Mouse (Mus musculus) embryonic stem cell, embryonic (primary cell): Measurements from ENCODE around the gene Samm50.

Source experiments
- CTCF ChIA-PET, 4 experiments: fragments of 300-600 bp in 2 of 4; fragments of 350-600 bp in 2 of 4; sonication (Branson Sonifier 250); formaldehyde crosslinking; loops; one replicate each; lab custom pipeline; 2022; ENCODE audit warnings: inconsistent platforms in 2 of 4; lab: Charles Lee
- POLR2A ChIA-PET, 4 experiments: fragments of 300-600 bp in 2 of 4; fragments of 350-600 bp in 2 of 4; sonication (Branson Sonifier 250); formaldehyde crosslinking; loops; one replicate each; lab custom pipeline; 2022; ENCODE audit warnings: antibody characterized with exemption in 4 of 4, inconsistent platforms in 1 of 4; lab: Charles Lee

The Samm50 gene

DNA sequence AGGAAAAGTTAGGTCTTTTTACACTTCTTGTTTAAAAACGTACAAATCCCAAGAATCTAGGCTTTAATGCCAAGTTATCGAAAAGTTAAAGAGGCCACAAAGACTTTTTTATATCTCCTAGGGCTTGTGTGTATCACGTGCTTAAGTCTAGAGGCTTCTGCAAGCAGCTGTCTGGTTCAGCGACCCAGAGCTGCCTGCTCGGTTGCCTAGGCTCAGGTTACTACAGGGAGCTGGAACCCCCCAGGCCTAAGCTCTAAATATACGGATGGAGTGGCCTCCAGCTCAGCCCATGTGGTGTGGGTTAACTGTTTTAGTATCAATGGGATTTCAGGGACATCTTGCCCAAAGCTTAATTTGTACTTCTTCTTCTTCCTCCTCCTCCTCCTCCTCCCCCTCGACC, 49.5 kb downstream of the Samm50 start:
- ChIA-PET POLR2A (interaction anchor here in 3 of 4 experiments (0.5 to 1.8 kb wide), 5 partner anchors 9 to 757 kb away, joined by 3 to 7 read pairs (median 3); no protein-coding TSS in a partner anchor), CTCF (interaction anchor here in 2 of 4 experiments (0.6 to 2.3 kb wide), 3 partner anchors 19 to 469 kb away, joined by 3 to 9 read pairs (median 4); no protein-coding TSS in a partner anchor)

DNA sequence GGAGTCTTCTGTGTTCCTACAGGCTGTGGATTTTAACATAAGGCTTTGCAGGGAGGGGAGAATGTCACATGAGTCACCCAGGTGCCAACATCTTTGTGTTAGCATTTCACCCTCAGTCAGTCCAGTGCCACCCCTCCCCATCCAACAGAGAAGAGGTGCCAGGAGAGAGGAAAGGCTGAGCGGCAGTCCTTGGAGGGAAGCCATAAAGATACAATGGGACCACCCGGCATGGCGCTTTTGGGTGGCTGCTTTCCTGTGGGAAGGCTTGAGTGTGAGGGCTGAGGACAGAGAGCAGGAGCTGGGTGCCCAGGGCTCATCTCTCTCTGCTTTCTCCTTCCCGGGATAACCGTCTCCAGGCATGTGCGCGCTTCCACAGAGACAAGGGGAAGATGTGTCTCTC, 53.1 kb downstream of the Samm50 start:
- ChIA-PET POLR2A (interaction anchor here in 2 of 4 experiments (0.7 to 1.1 kb wide), 2 partner anchors 10 to 15 kb away, joined by 3 read pairs; no protein-coding TSS in a partner anchor), CTCF (interaction anchor here in 1 of 4 experiments (1.5 kb wide), 1 partner anchor 33 kb away, joined by 4 read pairs; no protein-coding TSS in a partner anchor)

DNA sequence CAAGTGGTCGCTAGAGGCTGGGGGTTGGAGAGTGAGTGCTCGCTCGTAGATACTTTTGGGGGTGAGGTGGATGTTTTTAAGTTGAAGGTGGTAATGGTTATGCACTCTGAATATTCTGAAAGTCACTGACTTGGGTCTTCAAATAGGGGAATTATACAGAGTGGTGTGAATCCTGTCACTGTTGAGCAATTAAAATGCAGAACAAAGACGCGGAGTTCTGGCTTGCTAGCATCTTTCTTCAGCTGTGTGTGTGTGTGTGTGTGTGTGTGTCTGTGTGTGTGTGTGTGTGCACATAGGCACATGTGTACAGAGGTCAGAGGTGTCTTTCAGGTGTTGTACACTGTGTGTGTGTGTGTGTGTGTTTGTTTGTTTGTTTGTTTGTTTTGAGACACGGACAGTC, 54.2 kb downstream of the Samm50 start:
- CTCF ChIA-PET: interaction anchor here in 3 of 4 experiments (0.6 to 1.0 kb wide), 4 partner anchors 11 to 609 kb away, joined by 3 to 5 read pairs (median 3); no protein-coding TSS in a partner anchor
- POLR2A ChIA-PET: interaction anchor here in 2 of 4 experiments (1.0 to 2.3 kb wide), 3 partner anchors 9 to 15 kb away, joined by 3 to 13 read pairs (median 5); partner anchors contain the start of gene Parvb (in 1 of the 2)

DNA sequence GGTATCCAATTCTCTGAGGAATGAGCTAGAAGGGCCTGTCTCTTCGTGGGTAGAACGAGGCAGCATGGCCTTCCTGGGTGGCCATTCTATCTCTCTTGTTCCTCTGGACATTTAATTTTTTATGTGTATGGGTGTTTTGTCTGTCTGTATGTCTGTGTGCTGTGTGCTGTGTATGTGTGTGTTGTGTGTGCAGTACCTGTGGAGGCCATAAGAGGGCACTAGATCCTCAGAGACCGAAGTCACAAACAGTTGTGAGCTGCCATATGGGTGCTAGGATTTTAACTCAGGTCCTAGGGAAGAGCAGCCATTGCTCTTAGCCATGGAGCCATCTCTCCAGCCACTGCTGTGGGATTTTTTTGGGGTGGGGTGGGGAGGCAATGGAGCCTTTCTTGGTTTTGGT, 55.3 kb downstream of the Samm50 start:
- ChIA-PET CTCF (interaction anchor here (0.6 to 2.5 kb wide), 15 partner anchors 10 to 109 kb away, joined by 3 to 19 read pairs (median 4); partner anchors contain the start of gene Parvb (in 1 of the 4)), POLR2A (interaction anchor here in 2 of 4 experiments (0.8 to 2.3 kb wide), 4 partner anchors 7 to 16 kb away, joined by 3 to 13 read pairs (median 4); partner anchors contain the start of gene Parvb (in 1 of the 2))

DNA sequence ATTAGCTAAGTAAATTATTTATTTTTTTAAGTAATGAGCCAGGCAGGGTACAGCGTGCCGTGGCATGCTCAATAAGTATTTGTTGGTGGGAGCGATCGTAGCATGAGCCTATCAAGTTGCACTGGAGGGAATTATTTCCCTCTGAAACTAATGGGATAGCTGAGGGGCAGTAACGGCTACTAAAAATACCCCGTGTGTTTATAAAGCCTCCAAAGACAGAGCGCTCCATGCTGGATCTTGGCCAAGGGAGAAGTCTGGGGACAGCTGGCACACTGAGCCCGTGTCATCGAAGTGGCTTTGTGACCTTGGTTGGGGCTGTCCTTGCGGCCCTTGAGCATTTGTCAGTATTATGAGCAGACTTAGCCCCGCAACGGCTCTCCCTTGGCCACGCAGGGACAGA, 59.2 kb downstream of the Samm50 start:
- CTCF ChIA-PET: interaction anchor here in 3 of 4 experiments (0.6 to 1.2 kb wide), 7 partner anchors 9 to 113 kb away, joined by 3 to 5 read pairs (median 3); no protein-coding TSS in a partner anchor
- POLR2A ChIA-PET: interaction anchor here in 1 of 4 experiments (1.1 to 1.2 kb wide), 2 partner anchors 12 to 16 kb away, joined by 3 read pairs; no protein-coding TSS in a partner anchor

DNA sequence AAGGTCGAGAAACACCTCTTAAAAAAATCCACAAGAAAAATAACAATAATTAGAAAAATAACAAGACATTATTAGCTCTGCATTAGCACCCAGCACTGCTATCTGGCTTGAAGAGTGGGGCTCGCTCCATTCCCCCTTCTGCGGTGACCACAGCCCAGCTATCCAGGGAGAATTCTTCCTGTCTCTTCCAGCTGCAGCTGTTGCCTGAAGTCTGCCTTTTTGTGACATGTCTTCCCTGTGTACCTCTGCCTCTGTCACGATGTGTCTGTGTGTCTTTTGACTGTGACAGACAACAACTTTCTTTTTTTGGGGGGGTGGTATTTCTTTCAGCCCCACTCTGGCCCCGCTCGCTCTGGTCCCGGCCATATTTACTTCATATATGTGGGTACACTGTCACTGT, 60.6 kb downstream of the Samm50 start:
- CTCF ChIA-PET: interaction anchor here in 3 of 4 experiments (0.6 to 1.0 kb wide), 3 partner anchors 32 to 421 kb away, joined by 3 to 4 read pairs (median 3); no protein-coding TSS in a partner anchor
- POLR2A ChIA-PET: no interaction called here

DNA sequence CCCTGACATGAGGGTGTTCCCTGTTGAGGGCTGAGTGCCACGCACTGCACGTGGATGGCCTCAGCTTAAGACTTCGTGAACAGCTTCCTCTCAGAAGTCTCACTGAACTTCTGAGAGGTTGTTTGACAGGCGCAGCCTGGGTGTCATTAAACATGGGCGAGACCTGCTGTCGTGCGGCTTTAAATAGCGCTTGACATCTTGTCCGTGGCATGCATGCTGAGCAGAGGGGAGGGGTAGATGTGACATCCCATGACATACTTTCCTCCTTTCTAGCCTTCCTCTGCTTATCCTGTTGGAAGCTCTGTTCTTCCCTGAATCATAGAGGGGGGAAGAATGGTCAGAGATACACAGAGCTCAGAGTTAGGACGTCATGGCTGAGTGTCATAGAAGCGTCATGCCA, 61.7 kb downstream of the Samm50 start:
- ChIA-PET POLR2A (interaction anchor here in 2 of 4 experiments (0.5 to 1.6 kb wide), 4 partner anchors 11 to 40 kb away, joined by 3 to 5 read pairs (median 3); no protein-coding TSS in a partner anchor), CTCF (interaction anchor here in 1 of 4 experiments (0.5 kb wide), 1 partner anchor 355 kb away, joined by 3 read pairs; no protein-coding TSS in a partner anchor)

DNA sequence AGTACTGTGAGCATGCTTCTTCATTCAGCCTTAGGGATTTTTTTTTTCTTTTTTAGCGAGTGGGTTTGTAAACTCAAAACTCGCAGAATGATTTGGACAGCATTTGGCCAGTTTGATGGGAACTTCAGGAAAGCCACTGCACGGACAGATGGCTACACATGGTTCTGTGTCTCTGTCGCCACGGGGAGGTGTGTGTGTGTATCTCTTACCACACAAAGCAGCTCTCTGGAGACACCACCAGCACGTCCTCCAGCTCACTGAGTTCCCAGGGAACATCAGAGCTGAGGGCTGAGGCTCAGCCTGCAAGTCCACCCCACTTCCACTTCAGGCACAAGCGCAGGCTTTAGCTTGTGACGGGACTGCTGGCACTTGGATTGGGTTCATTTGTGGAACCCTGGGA, 62.3 kb downstream of the Samm50 start:
- ChIA-PET CTCF (interaction anchor here in 1 of 4 experiments (1.4 kb wide), 1 partner anchor 42 kb away, joined by 4 read pairs; no protein-coding TSS in a partner anchor), POLR2A (interaction anchor here in 2 of 4 experiments (0.8 to 1.6 kb wide), 6 partner anchors 8 to 381 kb away, joined by 3 to 5 read pairs (median 3); no protein-coding TSS in a partner anchor)

DNA sequence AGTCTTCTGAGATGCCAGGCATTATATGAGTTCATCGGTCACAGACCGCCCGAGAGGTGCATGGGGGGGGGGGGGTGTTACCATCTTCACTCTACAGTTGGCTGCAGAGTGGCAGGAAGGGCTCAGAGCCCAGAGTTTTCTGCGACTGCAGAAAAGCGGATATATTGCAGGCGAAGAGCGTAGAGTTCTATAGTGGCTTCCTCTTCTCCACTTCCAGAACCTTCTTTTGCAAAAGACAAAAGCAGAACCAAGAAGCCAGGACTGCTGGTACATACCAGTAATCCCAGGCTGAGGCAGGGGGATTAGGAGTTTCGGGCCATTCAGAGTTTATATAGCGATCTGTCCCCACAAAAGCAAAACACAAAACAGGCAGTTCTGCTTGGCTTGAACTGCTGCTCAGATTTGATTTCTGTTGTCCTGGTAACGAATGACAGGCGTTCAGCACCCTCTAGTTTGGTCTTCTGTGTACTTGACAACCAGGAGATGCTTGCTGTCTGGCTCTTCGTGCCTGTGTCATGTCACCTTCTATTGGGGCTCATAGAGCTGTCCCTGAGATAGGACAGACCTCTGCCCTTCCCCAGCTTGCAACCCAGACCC, 64.3 kb downstream of the Samm50 start:
- ChIA-PET CTCF (no interaction called here), POLR2A (no interaction called here)

DNA sequence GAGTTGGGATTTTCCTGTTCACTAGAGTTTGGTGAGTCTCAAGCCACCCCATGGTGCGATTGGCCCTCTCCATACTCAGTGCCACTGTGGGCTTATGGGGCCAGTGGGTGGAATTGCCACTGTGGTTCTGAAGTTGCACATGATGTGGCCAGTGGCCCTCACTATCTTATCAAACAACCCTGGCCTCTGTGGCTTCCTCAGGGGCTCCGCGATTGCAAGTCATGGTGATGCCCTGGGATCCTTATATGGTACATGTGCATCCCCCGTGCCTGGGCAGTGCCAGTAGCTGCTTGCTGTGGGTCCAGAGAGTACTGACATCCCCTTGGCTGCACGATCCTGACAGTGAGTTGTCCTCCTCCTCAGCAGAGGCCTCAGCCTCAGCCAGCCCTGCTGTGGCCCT, 64.8 kb downstream of the Samm50 start:
- ChIA-PET CTCF (no interaction called here), POLR2A (no interaction called here)

DNA sequence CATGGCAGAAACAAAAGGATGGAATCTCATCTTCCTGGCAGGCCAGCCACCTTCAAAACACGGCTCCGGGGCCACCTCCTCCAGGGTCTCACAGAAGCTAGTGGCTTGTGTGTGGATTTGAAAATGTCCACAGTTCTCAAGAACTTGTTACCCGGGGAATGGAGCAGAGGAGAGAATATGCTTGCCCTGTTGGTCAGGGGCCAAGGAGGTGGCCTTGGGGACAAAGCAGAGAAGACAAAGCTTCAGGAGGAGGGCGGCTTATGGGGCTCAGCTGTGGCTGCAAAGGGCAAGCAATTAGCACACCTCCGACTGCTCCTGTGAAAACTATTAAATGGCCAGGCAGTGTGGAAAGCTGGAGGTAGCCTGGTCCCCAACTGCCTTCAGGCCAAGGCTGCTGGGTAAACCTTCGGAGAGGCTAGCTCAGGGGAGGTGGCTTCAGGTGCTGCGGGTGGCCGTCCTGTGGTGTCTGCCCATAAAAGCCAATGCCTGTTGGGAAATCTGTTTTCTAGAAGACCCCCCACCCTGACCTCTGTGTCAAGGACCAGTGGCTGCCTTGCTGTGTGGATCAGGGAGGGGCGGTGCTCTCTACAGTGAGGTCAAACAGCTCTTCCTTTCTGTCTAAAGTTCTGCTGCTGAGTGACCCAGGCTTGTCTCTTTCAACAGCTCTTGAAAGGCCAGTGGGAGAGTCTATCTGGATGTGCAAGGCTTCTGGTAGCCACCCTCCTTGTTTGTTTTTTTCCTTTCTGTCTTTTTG, 66.7 kb downstream of the Samm50 start:
- ChIA-PET POLR2A (interaction anchor here in 3 of 4 experiments (0.7 to 2.3 kb wide), 5 partner anchors 23 to 149 kb away, joined by 3 to 12 read pairs (median 4); partner anchors contain the start of gene Parvb (in 1 of the 3)), CTCF (interaction anchor here in 3 of 4 experiments (0.5 to 3.1 kb wide), 16 partner anchors 8 to 395 kb away, joined by 3 to 25 read pairs (median 3); no protein-coding TSS in a partner anchor)

DNA sequence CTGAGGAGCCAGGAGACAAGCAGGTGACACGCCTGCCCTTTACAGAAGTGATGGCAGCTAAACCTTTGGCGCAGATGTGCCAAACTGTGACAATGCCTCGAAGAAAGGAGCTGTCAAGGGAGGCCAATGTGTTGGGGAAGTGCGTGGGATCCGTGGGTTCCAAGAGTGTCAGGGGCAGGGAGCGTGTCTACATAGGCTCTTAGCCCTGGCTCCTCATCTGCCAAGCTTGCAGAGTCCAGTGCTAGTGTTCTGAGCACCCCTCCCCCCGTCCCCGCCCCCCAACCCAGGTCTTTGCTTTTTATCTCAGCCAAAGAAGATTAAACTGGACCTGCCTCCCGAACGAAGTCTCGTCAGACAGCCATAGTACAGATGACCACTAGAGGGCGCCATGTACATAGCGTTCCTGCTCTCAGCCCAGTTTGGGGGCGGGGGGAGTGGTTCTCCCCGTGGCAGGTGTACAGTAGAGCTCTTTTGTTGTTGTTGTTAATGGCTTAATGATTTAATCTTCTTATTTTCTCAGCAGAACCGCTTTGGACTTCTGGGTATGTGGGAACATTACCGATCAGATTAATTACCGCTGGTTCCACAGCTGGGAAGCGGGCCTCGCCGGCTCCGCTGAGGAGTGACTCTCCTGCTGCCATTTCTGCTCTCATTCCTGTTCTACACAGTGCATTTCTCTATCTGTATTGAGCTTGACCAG, 68.2 kb downstream of the Samm50 start:
- ChIA-PET CTCF (interaction anchor here (0.5 to 3.7 kb wide), 92 partner anchors 9 to 1119 kb away, joined by 3 to 38 read pairs (median 4); no protein-coding TSS in a partner anchor), POLR2A (interaction anchor here in 3 of 4 experiments (0.6 to 2.3 kb wide), 13 partner anchors 15 to 484 kb away, joined by 3 to 12 read pairs (median 3); partner anchors contain the start of gene Pnpla3 (in 2 of the 3))

DNA sequence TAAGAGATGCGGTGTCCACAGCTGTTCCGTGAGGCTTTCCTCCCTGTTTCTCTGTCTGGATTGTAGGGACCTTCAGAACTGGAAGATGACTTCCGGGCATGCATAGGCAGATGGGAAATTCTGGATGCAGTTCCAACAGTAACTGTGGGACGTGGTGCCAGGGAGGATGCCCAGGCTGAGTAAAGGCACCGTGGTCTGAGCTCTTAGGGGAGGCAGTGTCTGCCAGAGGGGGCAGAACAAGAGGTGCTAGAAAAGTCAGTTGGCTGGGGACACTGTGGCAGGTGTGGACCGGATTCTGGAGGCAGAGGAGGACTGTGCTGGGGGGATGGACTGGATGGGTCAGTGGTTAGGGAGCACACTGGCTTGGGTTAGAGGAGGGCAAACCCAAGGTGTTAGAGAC, 70.6 kb downstream of the Samm50 start:
- CTCF ChIA-PET: interaction anchor here in 1 of 4 experiments (3.7 kb wide), 1 partner anchor 51 kb away, joined by 38 read pairs; no protein-coding TSS in a partner anchor
- POLR2A ChIA-PET: interaction anchor here in 1 of 4 experiments (0.5 to 1.3 kb wide), 2 partner anchors 16 to 345 kb away, joined by 3 read pairs; no protein-coding TSS in a partner anchor

DNA sequence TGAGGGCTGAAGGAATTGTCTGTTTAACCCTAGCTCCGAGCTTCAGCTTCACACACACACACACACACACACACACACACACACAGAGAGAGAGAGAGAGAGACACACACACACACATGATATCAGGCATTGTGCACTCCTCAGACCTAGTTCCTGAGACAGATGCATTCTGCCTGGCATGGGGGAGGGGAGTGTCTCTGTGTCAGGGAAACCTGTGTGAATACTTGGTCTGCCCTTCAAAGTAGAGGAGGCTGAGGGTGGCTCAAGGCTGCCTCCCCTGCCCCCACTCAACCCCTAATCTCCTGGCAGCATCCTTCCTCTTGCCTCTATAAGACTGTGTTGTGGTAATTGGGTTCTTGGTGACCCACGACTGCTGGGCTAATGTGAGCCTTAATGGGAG, 71.5 kb downstream of the Samm50 start:
- POLR2A ChIA-PET: no interaction called here
- CTCF ChIA-PET: interaction anchor here in 1 of 4 experiments (1.8 kb wide), 1 partner anchor 20 kb away, joined by 5 read pairs; no protein-coding TSS in a partner anchor

DNA sequence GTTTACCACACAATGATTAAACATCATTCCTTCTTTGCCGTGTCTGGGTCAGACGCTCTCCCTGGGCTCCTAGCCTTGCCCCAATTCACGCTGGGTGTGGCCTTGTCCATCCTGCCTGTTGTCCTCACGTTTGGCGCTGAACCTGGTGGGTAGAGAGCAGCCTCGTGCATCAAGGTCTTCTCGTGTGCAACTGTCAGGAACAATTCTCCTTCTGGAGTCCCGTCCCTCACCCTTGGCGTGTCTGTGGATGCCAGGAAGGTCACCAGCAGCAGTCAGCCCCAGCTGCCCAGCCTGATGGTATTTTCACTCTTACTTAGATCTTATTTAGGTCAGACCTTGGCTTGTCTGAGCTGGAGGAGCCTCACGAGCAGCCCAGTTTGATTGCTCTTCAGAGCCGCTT, 73.1 kb downstream of the Samm50 start:
- ChIA-PET CTCF (interaction anchor here (0.6 to 1.2 kb wide), 5 partner anchors 26 to 367 kb away, joined by 3 to 8 read pairs (median 3); no protein-coding TSS in a partner anchor), POLR2A (interaction anchor here in 2 of 4 experiments (0.6 to 0.8 kb wide), 2 partner anchors 9 to 11 kb away, joined by 3 read pairs; no protein-coding TSS in a partner anchor)

DNA sequence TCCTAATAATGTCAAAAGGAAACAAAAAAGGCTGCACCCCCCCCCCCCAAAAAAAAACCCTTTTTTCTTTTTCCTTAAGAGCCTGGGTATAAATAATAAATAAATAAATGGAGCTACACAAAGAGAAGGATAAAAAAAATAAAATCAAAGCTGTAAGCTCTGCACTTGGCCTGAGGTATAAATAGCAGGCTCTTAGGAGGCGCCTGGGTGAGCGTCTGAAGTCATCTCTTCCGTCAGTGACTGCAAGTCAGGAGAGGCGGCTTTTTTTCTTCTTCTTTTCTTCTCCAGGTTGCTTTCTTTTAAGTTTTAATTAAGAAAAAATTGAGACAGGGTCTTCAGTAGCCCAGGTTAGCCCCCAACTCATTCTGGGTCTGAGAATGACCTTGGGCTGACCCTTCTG, 74.2 kb downstream of the Samm50 start:
- ChIA-PET POLR2A (interaction anchor here in 1 of 4 experiments (0.6 to 0.7 kb wide), 4 partner anchors 31 to 1431 kb away, joined by 3 read pairs; no protein-coding TSS in a partner anchor), CTCF (interaction anchor here in 1 of 4 experiments (1.2 kb wide), 1 partner anchor 19 kb away, joined by 4 read pairs; no protein-coding TSS in a partner anchor)
